Mouse (Mus musculus): ENCODE measurements around the gene Coro1b. TPM values are rescaled to one million over a fixed set of nuclear protein-coding genes. Genes with fewer than 3 reads are reported as not detected.

The Coro1b gene
- polyA plus RNA-seq, 1 experiment = 260 TPM

DNA sequence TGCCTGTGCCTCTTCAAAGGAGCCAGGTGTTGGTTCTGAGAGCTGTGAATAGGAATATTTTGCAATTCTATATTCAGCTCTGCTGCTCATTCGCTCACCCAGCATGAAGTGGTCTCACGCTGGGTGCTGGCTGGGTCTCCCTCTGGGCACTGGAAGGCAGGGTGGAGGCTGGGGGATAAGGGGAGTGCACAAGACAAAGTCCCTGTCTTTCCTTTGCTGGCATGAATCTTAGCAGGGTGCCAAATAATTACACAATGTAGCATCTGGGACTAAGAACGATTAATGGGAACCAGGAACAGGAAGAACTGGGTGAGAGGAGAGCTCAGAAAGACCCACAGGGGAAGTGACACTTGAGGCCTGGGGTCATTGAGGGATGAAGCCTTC is 1.4 kb upstream of the Coro1b start:
- Histone ChIP-seq H3K4me1 (ENCODE audit: control insufficient read depth, insufficient read depth, low read length) (peaks cover 10% of the 10 kb centered on the region), H3K4me3 (replicated peaks; ENCODE audit: extremely low read depth, low read depth, low read length) (no peak overlapping the region)
- TF ChIP-seq POLR2A (IDR thresholded peaks at IDR 0.05; ENCODE audit: borderline replicate concordance, extremely low read depth, low read depth, low read length) (no peak), CTCF (IDR thresholded peaks at IDR 0.05; ENCODE audit: insufficient read depth, low read length) (no peak)
- DNase-seq = no peak
- WGBS = 48% methylated on average over 3 of the region's 3 CpGs

DNA sequence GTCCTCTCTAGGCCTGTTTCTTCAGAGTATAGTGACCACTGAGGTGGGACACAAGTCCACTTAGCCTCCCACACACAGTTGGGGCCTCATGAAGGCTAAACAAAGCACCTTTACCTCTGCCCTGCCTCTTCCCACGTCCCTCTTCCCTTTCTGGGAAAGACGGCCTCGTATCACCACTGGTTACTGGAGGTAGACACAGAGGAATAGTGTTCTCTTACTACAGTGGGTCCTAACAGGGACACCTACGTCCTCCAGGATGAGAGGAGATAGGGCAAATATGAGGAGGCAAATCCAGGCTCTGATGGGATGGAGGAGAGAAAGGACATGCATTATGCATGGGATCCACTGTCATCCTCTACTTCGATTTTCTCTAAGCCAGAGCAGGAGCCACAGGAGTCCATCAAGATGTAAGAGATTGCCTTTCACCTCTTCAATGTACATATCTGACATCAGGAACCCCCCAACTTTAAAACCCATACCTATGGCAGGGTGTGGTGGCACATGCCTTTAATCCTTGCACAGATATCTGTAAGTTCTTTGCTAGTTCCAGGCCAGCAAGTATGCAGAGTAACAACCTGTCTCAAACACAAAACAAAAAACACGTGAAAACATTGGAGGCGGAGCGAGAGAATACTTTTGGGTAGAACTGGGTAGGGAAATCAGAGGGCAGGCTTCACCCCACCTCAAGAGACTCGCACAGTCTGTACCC is 483 bp upstream of the Coro1b start:
- TF ChIP-seq CTCF (IDR thresholded peaks at IDR 0.05; ENCODE audit: insufficient read depth, low read length) = no peak
- no peak for TF ChIP-seq POLR2A (IDR thresholded peaks at IDR 0.05; ENCODE audit: borderline replicate concordance, extremely low read depth, low read depth, low read length)
- no peak for DNase-seq
- Histone ChIP-seq H3K4me1 (ENCODE audit: control insufficient read depth, insufficient read depth, low read length) (peaks cover 10% of the 10 kb centered on the region), H3K4me3 (replicated peaks; ENCODE audit: extremely low read depth, low read depth, low read length) (no peak overlapping the region)
- 41% methylated on average over 9 of the region's 9 CpGs for WGBS

DNA sequence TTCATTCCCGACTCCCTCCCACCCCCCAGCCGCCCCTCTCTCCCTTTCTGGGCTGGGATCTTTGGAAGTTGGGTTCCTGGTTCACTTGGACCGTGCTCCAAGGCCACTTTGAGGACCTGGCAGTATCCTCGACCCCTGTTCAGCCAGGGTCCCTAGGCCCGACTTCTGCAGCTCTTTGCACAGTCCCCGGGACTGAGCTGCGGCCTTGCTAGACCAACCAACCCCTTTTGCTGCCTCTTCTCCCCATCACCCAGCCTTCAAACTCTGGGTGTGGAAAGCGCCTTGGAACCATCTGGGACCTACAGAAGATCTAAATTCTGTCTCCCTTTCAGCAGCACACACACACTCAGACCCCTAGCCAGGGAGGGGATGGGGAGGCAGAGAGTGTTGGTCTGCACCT is 400 bp downstream of the Coro1b start:
- H3K4me1 ChIP-seq (ENCODE audit: control insufficient read depth, insufficient read depth, low read length) = peaks cover 10% of the 10 kb centered on the region
- DNase-seq = no peak
- TF ChIP-seq CTCF (IDR thresholded peaks at IDR 0.05; ENCODE audit: insufficient read depth, low read length) (no peak), POLR2A (IDR thresholded peaks at IDR 0.05; ENCODE audit: borderline replicate concordance, extremely low read depth, low read depth, low read length) (no peak)
- 2% methylated on average over 8 of the region's 8 CpGs for WGBS
- H3K4me3 ChIP-seq (replicated peaks; ENCODE audit: extremely low read depth, low read depth, low read length) = peak overlapping the region; percentile 76

DNA sequence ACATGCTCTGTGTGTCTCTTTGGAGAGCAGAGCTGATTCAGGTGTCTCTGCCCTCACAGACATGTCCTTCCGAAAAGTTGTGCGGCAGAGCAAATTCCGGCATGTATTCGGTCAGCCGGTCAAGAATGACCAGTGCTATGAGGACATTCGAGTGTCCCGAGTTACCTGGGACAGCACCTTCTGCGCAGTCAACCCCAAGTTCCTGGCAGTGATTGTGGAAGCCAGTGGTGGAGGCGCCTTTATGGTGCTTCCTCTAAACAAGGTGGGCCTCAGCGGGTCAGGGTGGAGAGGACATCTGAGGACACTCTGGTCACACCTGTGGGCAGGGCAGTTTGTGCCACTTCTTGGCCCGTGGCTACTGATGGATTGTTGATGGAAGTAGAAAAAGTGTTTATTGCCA is 864 bp downstream of the Coro1b start:
- WGBS = 65% methylated on average over 11 of the region's 11 CpGs
- TF ChIP-seq CTCF (IDR thresholded peaks at IDR 0.05; ENCODE audit: insufficient read depth, low read length) (no peak), POLR2A (IDR thresholded peaks at IDR 0.05; ENCODE audit: borderline replicate concordance, extremely low read depth, low read depth, low read length) (no peak)
- H3K4me3 ChIP-seq (replicated peaks; ENCODE audit: extremely low read depth, low read depth, low read length) = peak overlapping the region; percentile 76
- H3K4me1 ChIP-seq (ENCODE audit: control insufficient read depth, insufficient read depth, low read length) = peaks cover 10% of the 10 kb centered on the region
- DNase-seq = no peak

DNA sequence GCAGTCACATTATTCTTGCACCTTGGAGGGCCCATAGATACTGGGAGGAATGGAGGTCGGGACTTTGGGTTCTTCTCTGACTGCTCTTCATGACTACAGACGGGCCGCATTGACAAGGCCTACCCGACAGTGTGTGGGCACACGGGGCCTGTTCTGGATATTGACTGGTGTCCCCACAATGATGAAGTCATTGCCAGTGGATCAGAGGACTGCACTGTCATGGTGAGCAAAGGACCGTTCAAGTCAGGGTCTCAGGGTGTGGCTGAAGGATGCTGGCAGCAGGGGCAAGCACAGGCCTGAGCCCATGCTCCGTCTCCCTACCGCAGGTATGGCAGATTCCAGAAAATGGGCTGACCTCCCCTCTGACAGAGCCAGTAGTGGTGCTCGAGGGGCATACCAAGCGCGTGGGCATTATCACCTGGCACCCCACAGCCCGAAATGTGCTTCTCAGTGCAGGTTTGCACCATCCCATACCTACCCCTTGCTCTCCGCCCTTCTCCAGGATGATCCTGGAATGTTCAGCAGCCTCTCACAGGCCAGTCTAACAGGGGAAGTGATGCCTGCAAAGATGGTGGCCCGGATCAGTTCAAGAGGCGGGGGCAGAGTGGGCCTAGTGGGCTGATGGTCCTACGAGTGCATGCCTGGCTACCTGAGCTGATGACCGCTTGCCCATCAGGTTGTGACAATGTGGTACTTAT is 1.5 kb downstream of the Coro1b start:
- DNase-seq = no peak
- H3K4me3 ChIP-seq (replicated peaks; ENCODE audit: extremely low read depth, low read depth, low read length) = no peak overlapping the region
- 91% methylated on average over 17 of the region's 17 CpGs for WGBS
- H3K4me1 ChIP-seq (ENCODE audit: control insufficient read depth, insufficient read depth, low read length) = peaks cover 10% of the 10 kb centered on the region
- TF ChIP-seq POLR2A (IDR thresholded peaks at IDR 0.05; ENCODE audit: borderline replicate concordance, extremely low read depth, low read depth, low read length) (no peak), CTCF (IDR thresholded peaks at IDR 0.05; ENCODE audit: insufficient read depth, low read length) (no peak)

DNA sequence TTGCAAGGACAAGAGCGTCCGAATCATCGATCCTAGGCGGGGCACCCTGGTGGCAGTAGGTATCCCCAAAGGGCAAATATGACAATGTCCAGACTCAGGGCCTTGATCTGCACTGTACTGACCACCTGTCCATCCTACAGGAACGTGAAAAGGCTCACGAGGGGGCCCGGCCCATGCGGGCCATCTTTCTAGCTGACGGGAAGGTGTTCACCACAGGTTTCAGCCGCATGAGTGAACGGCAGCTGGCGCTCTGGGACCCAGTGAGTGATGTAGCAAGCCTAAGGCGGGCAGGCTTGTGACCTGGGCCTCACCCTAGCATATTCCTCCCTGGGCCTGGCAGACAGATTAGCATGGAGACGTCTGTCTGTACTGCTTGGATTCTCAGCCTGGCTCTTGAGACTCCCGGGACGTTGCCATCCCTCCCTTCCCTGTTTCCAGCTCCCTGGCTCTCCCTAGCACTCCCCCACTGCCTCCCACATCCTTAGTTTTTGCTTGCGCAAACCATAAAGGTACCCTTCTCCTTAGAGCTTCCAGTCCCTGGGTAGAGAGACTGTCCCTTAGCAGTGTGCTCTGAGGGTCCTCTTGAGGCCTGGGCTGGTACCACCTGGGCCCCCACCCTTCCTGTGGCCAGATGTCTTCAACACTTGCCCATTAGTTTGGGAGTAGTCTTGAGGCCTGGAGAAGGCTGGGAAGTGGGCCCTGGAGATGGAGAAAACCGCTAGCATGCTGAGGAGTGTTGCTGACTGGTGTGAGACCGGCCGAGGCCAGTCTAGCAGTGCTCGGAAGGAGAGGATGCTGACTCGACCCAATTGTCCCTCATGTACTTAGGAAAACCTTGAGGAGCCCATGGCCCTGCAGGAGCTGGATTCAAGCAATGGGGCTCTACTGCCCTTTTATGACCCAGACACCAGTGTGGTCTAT is 2.4 kb downstream of the Coro1b start:
- no peak for DNase-seq
- WGBS = 85% methylated on average over 22 of the region's 22 CpGs
- TF ChIP-seq POLR2A (IDR thresholded peaks at IDR 0.05; ENCODE audit: borderline replicate concordance, extremely low read depth, low read depth, low read length) (no peak), CTCF (IDR thresholded peaks at IDR 0.05; ENCODE audit: insufficient read depth, low read length) (no peak)
- Histone ChIP-seq H3K4me1 (ENCODE audit: control insufficient read depth, insufficient read depth, low read length) (peaks cover 10% of the 10 kb centered on the region), H3K4me3 (replicated peaks; ENCODE audit: extremely low read depth, low read depth, low read length) (no peak overlapping the region)

DNA sequence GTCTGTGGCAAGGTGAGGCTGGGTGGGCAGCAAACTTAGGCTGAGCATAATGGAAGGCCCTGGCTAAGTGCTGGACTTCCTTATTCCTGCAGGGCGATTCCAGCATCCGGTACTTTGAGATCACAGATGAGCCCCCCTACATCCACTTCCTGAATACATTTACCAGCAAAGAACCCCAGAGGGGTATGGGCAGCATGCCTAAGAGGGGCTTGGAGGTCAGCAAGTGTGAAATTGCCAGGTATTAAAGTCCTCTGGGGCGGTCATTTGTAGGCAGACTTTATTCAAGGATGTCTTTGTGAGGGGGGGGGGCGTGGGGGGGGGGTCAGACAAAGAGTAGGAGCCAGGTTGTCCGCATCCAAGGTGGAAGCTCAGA is 3.1 kb downstream of the Coro1b start:
- no peak for TF ChIP-seq POLR2A (IDR thresholded peaks at IDR 0.05; ENCODE audit: borderline replicate concordance, extremely low read depth, low read depth, low read length)
- TF ChIP-seq CTCF (IDR thresholded peaks at IDR 0.05; ENCODE audit: insufficient read depth, low read length) = no peak
- Histone ChIP-seq H3K4me1 (ENCODE audit: control insufficient read depth, insufficient read depth, low read length) (peaks cover 10% of the 10 kb centered on the region), H3K4me3 (replicated peaks; ENCODE audit: extremely low read depth, low read depth, low read length) (no peak overlapping the region)
- DNase-seq = no peak
- WGBS = 72% methylated on average over 5 of the region's 5 CpGs

DNA sequence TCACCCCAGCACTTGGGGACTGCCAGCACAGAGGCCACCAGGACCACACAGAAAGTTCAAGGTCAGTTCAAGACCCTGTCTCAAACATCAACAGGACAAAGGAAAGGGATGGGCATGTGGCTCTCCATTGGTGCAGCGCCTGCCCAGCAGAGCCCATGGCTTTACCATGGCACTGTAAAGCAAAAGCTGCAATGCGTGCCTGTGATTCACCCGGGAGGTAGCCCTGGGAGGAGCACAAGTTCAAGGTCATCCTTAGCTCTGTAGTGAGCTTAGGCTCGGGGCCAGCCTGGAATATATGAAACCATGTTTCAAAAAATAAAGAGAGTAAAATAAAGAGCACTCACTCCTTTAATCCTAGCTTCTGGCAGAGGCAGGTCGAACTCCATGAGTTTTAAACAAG is 3.5 kb downstream of the Coro1b start:
- Histone ChIP-seq H3K4me1 (ENCODE audit: control insufficient read depth, insufficient read depth, low read length) (peaks cover 10% of the 10 kb centered on the region), H3K4me3 (replicated peaks; ENCODE audit: extremely low read depth, low read depth, low read length) (no peak overlapping the region)
- 82% methylated on average over 5 of the region's 5 CpGs for WGBS
- no peak for DNase-seq
- TF ChIP-seq POLR2A (IDR thresholded peaks at IDR 0.05; ENCODE audit: borderline replicate concordance, extremely low read depth, low read depth, low read length) (no peak), CTCF (IDR thresholded peaks at IDR 0.05; ENCODE audit: insufficient read depth, low read length) (no peak)

DNA sequence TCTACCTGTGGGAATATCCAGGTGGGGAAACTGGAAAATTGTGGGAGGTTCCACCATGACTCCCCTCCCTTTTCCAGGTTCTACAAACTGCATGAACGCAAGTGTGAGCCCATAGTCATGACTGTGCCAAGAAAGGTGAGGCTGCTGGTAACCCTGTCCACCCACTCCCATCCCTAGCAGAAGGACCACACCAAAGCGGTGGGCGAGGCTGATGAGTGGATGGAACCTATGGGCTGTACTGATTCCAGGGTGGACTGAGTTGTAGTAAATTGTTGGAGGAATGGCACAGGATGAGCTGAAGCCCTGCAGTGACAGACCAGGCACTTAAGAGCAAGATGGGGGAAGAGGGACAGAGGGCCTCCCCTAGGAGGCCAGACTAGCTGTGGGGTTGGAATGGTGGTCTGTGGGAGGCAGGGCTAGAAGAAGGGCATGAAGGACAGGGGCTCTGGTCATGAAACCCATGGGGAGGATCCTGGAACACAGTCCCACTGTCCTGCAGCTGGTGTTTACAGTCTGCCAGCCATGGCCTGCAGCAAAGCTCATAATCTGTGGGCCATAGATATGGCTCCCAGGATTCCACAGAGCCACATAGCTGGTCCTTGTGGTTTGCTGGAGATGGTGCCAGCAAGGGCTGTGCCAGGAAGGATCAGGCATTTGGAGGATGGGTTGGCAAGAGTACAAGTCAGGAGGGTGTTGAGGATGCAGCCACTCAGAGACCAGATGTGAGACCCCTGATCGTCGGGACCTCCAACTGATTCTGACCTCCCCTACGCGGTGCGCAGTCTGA is 4.2 kb downstream of the Coro1b start:
- Histone ChIP-seq H3K4me3 (replicated peaks; ENCODE audit: extremely low read depth, low read depth, low read length) (no peak overlapping the region), H3K4me1 (ENCODE audit: control insufficient read depth, insufficient read depth, low read length) (peaks cover 10% of the 10 kb centered on the region)
- TF ChIP-seq CTCF (IDR thresholded peaks at IDR 0.05; ENCODE audit: insufficient read depth, low read length) (no peak), POLR2A (IDR thresholded peaks at IDR 0.05; ENCODE audit: borderline replicate concordance, extremely low read depth, low read depth, low read length) (no peak)
- DNase-seq = no peak
- WGBS = 82% methylated on average over 8 of the region's 8 CpGs

All from lung, adult 2 months (tissue).